Mouse (Mus musculus) liver, embryonic 11.5 days (tissue): ENCODE results near the gene Dync2li1. TPM values are rescaled to one million over a fixed set of nuclear protein-coding genes. Genes with fewer than 3 reads are reported as not detected.
A peak's percentile ranks its signal among the peaks of the same experiment; 100 is the strongest.

Source experiments
- ATAC-seq: fragments of 200-750 bp; cut with Nextera tagmentation; replicated peaks from 2 replicates; pipeline ENCODE4 v1.8.0; 2017; ENCODE audit warnings: moderate number of reproducible peaks, mild to moderate bottlenecking, moderate TSS enrichment, moderate library complexity; ENCODE audit not compliant: low FRiP score
- DNase-seq: peaks from one replicate; pipeline ENCODE4 v3.0.0-alpha.2; 2017; ENCODE audit warnings: low spot score
- H3K27ac ChIP-seq: fragments of 300-500 bp; sonication (generic); 2 replicates; pipeline ENCODE4 v1.5.1; 2014; ENCODE audit warnings: mild to moderate bottlenecking, low read depth, low read length, control low read depth
- H3K27me3 ChIP-seq: fragments of 300-500 bp; sonication (generic); replicated peaks from 2 replicates; pipeline ENCODE4 v1.6.1; 2014; ENCODE audit warnings: low read length, mixed read lengths; ENCODE audit not compliant: control insufficient read depth, insufficient read depth
- H3K36me3 ChIP-seq: fragments of 300-500 bp; sonication (generic); 2 replicates; pipeline ENCODE4 v1.6.1; 2014; ENCODE audit warnings: mild to moderate bottlenecking, low read length, moderate library complexity, mixed read lengths; ENCODE audit not compliant: control insufficient read depth, insufficient read depth
- H3K4me1 ChIP-seq: fragments of 300-500 bp; sonication (generic); replicated peaks from 2 replicates; pipeline ENCODE4 v1.6.1; 2014; ENCODE audit warnings: low read length, mixed read lengths; ENCODE audit not compliant: control insufficient read depth, insufficient read depth
- H3K4me2 ChIP-seq: fragments of 300-500 bp; sonication (generic); 2 replicates; pipeline ENCODE4 v1.6.1; 2014; ENCODE audit warnings: mild to moderate bottlenecking, control low read depth, moderate library complexity
- H3K4me3 ChIP-seq: fragments of 300-500 bp; sonication (generic); 2 replicates; pipeline ENCODE4 v1.5.1; 2014; ENCODE audit warnings: low read depth, low read length, control low read depth
- H3K9ac ChIP-seq: fragments of 300-500 bp; sonication (generic); 2 replicates; pipeline ENCODE4 v1.6.1; 2014; ENCODE audit warnings: low read depth, low read length, control low read depth
- H3K9me3 ChIP-seq: fragments of 300-500 bp; sonication (generic); 2 replicates; pipeline ENCODE4 v1.6.1; 2016; ENCODE audit warnings: low read length, inconsistent platforms, mixed read lengths; ENCODE audit not compliant: control insufficient read depth
- WGBS: fragments of 180-500 bp; shearing (Covaris S2); extraction: QIAGEN DNeasy Blood & Tissue Kit; methylation state at CpG from one replicate; pipeline ENCODE4 v1.1.7; 2014; 5-methylcytosine and 5-hydroxymethylcytosine counted together
- polyA plus RNA-seq: library from polyadenylated mRNA; unstranded; fragments of >200 nt; fragmentation: Nextera tagmentation; extraction: Ambion mirVana; gene quantifications from 2 replicates; pipeline ENCODE4 v1.2.1, GENCODE M21; 2014

Dync2li1 gene
- polyA plus RNA-seq: 7.1 and 8.9 TPM in 2 replicates

DNA sequence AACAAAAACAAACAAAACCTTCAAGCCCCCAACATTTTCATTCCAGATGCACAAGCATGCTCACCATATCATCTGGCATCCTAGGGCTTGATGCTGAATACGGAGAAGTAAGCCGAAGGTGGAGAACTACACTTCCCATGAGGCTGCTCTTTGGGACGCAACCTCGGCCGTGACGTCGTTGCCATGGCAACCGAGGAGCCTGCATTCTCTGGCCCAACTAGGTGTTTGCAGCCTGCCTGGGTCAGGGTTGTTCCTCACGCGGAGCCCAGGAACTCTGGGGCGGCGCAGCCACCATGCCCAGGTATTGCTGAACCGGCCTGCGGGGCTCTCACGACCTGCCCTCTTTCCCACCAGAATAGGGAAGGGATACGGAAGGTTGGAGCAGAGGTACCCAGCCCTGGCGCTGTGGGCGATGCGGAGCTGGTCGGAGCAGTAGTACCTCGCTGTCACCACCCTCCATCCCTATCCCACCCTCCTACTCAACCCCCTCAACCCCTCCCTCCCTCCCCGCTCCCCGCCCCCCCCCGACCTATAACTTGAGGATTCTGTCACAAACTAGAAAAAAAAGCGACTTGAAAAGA is at the start of gene Dync2li1:
Dync2li1 (plus strand) TSS at position 221 of the 581 bp plus-strand sequence.
- Histone ChIP-seq H3K4me2 (peak within 1 kb of the TSS; percentile 77), H3K27ac (no peak within 1 kb of the TSS), H3K36me3 (no peaks in the 10 kb centered on the region), H3K4me1 (0 out of 2 replicates have a peak, but pooled peaks cover 2% of the 10 kb centered on the region), H3K9ac (peak within 1 kb of the TSS; percentile 35; the same call in 1 of the 2 replicates), H3K9me3 (no peaks in the 10 kb centered on the region), H3K27me3 (no peaks in the 10 kb centered on the region), H3K4me3 (peak within 1 kb of the TSS; percentile 59)
- ATAC-seq: peak; percentile 89
- WGBS: under 1% methylated on average over 25 of the region's 25 CpGs
- peak; percentile 82 for DNase-seq

DNA sequence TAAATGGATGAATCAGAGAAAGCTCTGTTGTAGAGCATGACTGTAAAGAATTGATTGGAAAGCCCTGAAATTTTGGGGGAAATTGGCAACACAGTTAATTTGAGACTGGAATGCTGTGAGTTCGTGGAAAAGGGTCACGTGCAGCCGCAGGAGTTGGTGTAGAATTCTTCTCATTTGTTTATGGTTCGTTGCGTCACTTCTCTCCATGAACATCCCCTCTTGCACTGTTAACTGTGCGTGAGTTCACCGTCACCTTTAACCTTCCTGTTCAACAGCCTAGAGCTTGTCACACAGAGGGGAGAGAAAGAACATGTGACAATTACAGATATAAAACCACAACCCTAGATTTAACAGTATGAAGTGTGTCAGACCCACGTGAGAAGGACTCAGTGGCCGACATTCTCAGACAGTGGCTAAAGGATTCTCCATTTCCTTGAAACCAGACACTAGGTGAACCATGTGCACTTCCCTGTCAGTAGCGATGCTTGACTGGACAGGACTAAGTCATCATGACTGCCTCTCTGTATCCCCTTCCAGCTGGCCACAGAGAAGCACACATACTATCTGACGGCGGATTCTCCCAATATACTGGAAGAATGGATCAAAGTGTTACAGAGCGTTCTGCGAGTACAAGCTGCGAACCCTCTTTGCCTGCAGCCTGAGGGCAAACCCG is 49.5 kb upstream of the Dync2li1 start:
- H3K9me3 ChIP-seq: no peaks in the 10 kb centered on the region
- ATAC-seq: no peak
- H3K4me2 ChIP-seq: no peak overlapping the region
- 73% methylated on average over 16 of the region's 16 CpGs for WGBS
- no peak overlapping the region for H3K9ac ChIP-seq
- H3K36me3 ChIP-seq: no peaks in the 10 kb centered on the region
- no peak for DNase-seq
- H3K27me3 ChIP-seq: no peaks in the 10 kb centered on the region
- no peak overlapping the region for H3K4me3 ChIP-seq
- H3K4me1 ChIP-seq: no peaks in the 10 kb centered on the region
- no peak overlapping the region for H3K27ac ChIP-seq

DNA sequence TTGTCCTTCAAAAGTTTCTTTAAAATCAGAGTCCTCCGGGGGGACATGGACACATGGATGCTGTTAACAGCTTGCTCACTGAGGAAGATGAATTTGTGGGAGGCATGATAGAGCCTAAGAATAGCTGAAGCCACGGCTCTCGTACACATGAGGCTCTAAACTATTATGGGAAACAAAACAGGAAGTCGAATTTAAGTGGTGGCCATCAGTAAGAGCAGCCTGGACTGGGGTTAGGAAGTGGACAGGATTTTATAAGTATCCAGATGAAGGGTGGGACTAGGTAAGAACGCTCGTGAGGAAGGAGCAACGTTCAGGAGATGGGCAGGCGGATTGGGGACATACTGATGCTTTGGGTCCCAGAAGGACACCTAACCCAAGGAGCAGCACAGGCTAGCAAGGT is 47.0 kb upstream of the Dync2li1 start:
- Histone ChIP-seq H3K27ac (no peak overlapping the region), H3K4me1 (no peaks in the 10 kb centered on the region), H3K27me3 (no peaks in the 10 kb centered on the region), H3K36me3 (no peaks in the 10 kb centered on the region), H3K4me2 (no peak overlapping the region), H3K4me3 (no peak overlapping the region), H3K9ac (no peak overlapping the region), H3K9me3 (no peaks in the 10 kb centered on the region)
- WGBS: 58% methylated on average over 8 of the region's 8 CpGs
- DNase-seq (no peak), ATAC-seq (no peak)

DNA sequence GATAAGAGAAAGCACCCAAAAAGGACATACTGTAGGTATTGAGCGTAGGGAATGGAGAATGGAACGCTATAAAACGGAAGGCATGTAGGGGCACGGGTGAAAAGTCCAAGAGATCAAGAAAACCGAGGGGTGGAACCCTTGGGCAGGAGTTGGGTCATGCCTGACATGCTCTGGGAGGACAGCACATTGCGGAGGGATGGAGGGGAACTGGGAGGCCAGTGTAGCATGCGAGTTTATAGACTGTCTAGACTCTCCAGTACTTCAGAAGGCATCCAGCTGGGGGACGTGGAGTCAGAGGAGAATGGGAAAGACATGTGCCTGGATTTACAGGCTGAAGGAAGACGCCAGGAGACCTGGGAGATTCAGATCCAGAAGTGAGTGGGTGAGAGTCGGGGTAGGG is 46.5 kb upstream of the Dync2li1 start:
- Histone ChIP-seq H3K4me3 (no peak overlapping the region), H3K4me2 (no peak overlapping the region), H3K9me3 (no peaks in the 10 kb centered on the region), H3K27ac (no peak overlapping the region), H3K27me3 (no peaks in the 10 kb centered on the region), H3K36me3 (no peaks in the 10 kb centered on the region), H3K9ac (no peak overlapping the region), H3K4me1 (no peaks in the 10 kb centered on the region)
- ATAC-seq (no peak), DNase-seq (no peak)
- WGBS: 80% methylated on average over 10 of the region's 10 CpGs

DNA sequence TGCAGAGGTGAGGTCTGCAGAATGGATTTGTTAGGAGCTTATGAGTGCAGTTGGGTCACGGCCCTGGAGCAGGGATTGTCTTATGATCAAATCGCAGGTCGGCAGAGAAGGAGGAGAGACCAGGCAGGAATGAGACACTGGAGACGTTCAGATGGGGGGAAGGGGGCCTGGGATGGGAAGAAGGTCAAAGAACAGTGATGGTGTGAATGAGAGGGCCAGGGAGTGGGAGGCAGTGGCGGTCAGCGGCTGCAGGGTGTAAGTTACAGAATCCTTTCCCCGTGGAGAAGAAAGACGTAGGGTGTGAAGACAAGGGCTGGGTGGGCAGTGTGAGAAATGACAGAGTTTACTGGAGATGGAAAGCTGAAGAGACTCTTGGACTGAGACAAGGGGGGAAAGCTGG is 45.5 kb upstream of the Dync2li1 start:
- DNase-seq: no peak
- Histone ChIP-seq H3K36me3 (no peaks in the 10 kb centered on the region), H3K27me3 (no peaks in the 10 kb centered on the region), H3K9me3 (no peaks in the 10 kb centered on the region), H3K4me3 (no peak overlapping the region), H3K4me2 (no peak overlapping the region), H3K4me1 (no peaks in the 10 kb centered on the region), H3K9ac (no peak overlapping the region), H3K27ac (no peak overlapping the region)
- 61% methylated on average over 8 of the region's 8 CpGs for WGBS
- ATAC-seq: no peak

DNA sequence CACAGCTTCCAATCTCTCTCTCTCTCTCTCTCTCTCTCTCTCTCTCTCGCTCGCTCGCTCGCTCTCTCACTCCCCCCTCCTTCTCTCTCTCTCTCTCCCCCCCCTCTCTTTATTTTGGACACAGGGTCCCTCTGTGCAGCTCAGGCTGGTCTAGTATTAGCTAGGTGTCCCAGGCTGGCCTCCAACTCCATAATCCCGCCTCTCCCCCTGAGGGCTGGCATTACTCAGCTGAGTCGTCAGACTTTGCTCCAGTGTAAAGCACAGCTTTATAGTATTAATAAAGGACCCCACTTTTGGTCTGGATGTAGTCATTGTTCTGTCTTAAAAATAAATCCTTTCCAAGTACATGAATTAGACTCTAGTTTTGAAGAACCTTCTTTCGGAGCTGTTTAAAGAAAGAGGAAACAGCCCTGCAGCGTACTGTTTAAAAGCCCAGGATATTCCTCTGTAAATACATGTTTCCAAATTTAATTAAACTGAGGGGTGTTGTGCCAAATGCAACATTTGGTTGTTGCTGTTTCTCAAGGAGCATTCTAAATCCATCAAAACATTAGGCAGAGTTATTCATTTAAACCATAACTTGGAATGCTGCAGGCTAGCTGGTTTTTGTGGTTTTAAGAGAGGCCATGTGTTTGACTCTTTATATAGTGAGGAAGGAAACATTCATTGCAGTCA is 44.4 kb upstream of the Dync2li1 start:
- WGBS: 80% methylated on average over 8 of the region's 8 CpGs

DNA sequence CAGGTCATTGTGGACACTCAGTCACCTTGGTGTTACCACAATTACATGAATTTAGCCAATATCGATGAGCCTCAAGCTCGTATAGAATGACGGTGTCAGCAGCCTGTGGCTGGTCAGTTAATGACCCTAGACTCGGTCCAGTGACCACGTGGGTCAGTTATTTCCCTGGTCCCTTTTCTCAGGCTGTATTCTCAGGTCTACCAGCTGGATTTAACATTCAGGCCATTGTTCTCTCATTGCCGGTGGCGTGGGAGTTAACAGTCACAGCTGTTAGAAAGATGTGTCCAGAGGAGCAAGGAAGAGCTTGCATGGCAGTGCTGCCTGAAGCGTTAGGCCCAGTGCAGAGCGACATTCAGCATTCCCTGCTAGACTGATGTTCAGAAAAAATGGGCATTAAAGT is 42.2 kb upstream of the Dync2li1 start:
- Histone ChIP-seq H3K4me3 (no peak overlapping the region), H3K36me3 (no peaks in the 10 kb centered on the region), H3K4me2 (no peak overlapping the region), H3K9me3 (no peaks in the 10 kb centered on the region), H3K27me3 (no peaks in the 10 kb centered on the region), H3K4me1 (no peaks in the 10 kb centered on the region), H3K27ac (no peak overlapping the region), H3K9ac (no peak overlapping the region)
- WGBS: 80% methylated on average over 9 of the region's 9 CpGs
- no peak for ATAC-seq
- DNase-seq: no peak

More for the DNA sequence above, 44.4 kb upstream of the Dync2li1 start:
- Histone ChIP-seq H3K4me2 (no peak overlapping the region), H3K36me3 (no peaks in the 10 kb centered on the region), H3K4me1 (no peaks in the 10 kb centered on the region), H3K27ac (no peak overlapping the region), H3K27me3 (no peaks in the 10 kb centered on the region), H3K4me3 (no peak overlapping the region), H3K9ac (no peak overlapping the region), H3K9me3 (no peaks in the 10 kb centered on the region)
- ATAC-seq (no peak), DNase-seq (no peak)

DNA sequence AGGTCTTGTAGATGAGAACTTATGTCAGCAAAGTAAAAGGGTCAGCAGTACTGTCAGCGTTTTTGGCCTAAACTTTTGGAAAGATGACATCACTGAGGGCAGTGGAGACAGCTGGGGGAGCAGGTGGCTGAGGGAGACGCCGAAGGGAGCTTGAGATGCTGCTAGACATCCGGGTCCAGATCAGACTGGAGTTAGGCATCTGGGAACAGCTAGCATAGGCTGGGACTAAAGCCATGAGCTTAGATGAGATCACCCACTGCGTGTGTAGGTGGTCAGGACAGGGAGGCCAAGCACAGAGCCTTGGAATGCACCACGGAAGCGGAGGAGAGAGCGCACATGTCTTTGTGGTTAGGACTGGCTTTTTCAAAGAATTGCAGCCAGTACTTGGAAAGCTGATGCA is 41.2 kb upstream of the Dync2li1 start:
- Histone ChIP-seq H3K9ac (no peak overlapping the region), H3K4me1 (no peaks in the 10 kb centered on the region), H3K27me3 (no peaks in the 10 kb centered on the region), H3K4me2 (no peak overlapping the region), H3K4me3 (no peak overlapping the region), H3K9me3 (no peaks in the 10 kb centered on the region), H3K36me3 (no peaks in the 10 kb centered on the region), H3K27ac (no peak overlapping the region)
- WGBS: 74% methylated on average over 8 of the region's 8 CpGs
- ATAC-seq (no peak), DNase-seq (no peak)
